Mouse (Mus musculus) brain, embryonic 14.5 days (tissue): ENCODE data around the gene Phkg2.

Source experiments
- CTCF ChIP-seq: fragments of 200-500 bp; IDR thresholded peaks from 2 replicates; pipeline ENCODE4 v1.5.1; 2012; ENCODE audit warnings: inconsistent platforms, mild to moderate bottlenecking, moderate library complexity, borderline replicate concordance; ENCODE audit not compliant: insufficient read depth, insufficient read length; ENCODE audit errors: extremely low read depth
- POLR2A ChIP-seq: fragments of 200-500 bp; IDR thresholded peaks from 2 replicates; pipeline ENCODE4 v1.6.1; 2012; ENCODE audit warnings: mild to moderate bottlenecking, inconsistent platforms, borderline replicate concordance; ENCODE audit not compliant: poor library complexity, insufficient read depth, insufficient read length, severe bottlenecking; ENCODE audit errors: extremely low read depth

- TF ChIP-seq CTCF = no peak
- TF ChIP-seq POLR2A = no peak
These were observed 42.0 kb downstream of the Phkg2 start, which contains the start of gene Zfp629 for GRCm38 (mm10) chr7:127614891-127615843.
